Mouse (Mus musculus) layer of hippocampus, adult 18-20 months (tissue): ENCODE results near the gene Mpp3. TPM values are rescaled to one million over a fixed set of nuclear protein-coding genes. Genes with fewer than 3 reads are reported as not detected.

ENCODE experiments used
- total RNA-seq, 2 experiments: library from RNA; stranded (reverse); gene quantifications; 2 replicates each; pipeline ENCODE4 v1.2.3; 2021

Gene Mpp3
- total RNA-seq, 2 experiments from 2014 or later: 85.5 to 88.9 TPM

Other genes starting within 250 kb of the Mpp3 start
- 10 to 100 TPM in 1 of 2 experiments, 1 to 10 TPM in 1; 9.0 to 10.6 TPM for gene Etv4, start 243.1 kb downstream of the Mpp3 start, total RNA-seq
- under 1 TPM; 0.64 to 0.86 TPM for gene Meox1, start 134.1 kb downstream of the Mpp3 start, total RNA-seq
- gene Sost, start 61.4 kb downstream of the Mpp3 start, total RNA-seq: under 1 TPM in 1 of 2 experiments, not detected in 1; 0.15 TPM
- not detected for gene Cfap97d1, start 44.2 kb downstream of the Mpp3 start, total RNA-seq
- gene Dusp3, start 41.4 kb downstream of the Mpp3 start, total RNA-seq: 100 to 1,000 TPM; 158 TPM
- not detected for gene Cd300lg, start 13.0 kb upstream of the Mpp3 start, total RNA-seq
- 100 to 1,000 TPM; 142 to 147 TPM for gene Mpp2, start 60.1 kb upstream of the Mpp3 start, total RNA-seq
- gene Ppy, start 72.9 kb upstream of the Mpp3 start, total RNA-seq: not detected
- gene Pyy, start 79.4 kb upstream of the Mpp3 start, total RNA-seq: not detected
- gene Nags, start 117.1 kb upstream of the Mpp3 start, total RNA-seq: not detected
- 10 to 100 TPM; 25.0 to 27.2 TPM for gene Tmem101, start 127.9 kb upstream of the Mpp3 start, total RNA-seq
- 10 to 100 TPM; 59.3 to 59.4 TPM for gene Lsm12, start 156.8 kb upstream of the Mpp3 start, total RNA-seq
- gene G6pc3, start 161.2 kb upstream of the Mpp3 start, total RNA-seq: 10 to 100 TPM; 61.0 to 65.1 TPM
- gene Hdac5, start 201.7 kb upstream of the Mpp3 start, total RNA-seq: 100 to 1,000 TPM; 258 to 266 TPM
- gene BC030867, start 220.4 kb upstream of the Mpp3 start, total RNA-seq: 1 to 10 TPM in 1 of 2 experiments, under 1 TPM in 1; 0.86 to 1.8 TPM
- 1 to 10 TPM; 2.3 to 2.9 TPM for gene Asb16, start 240.3 kb upstream of the Mpp3 start, total RNA-seq